Mouse (Mus musculus): ENCODE measurements around the gene Cfap221. TPM values are rescaled to one million over a fixed set of nuclear protein-coding genes. Genes with fewer than 3 reads are reported as not detected.
A peak's percentile ranks its signal among the peaks of the same experiment; 100 is the strongest.

The Cfap221 gene
- polyA plus RNA-seq, 1 experiment from 2014 or later, result 0.11 TPM

DNA sequence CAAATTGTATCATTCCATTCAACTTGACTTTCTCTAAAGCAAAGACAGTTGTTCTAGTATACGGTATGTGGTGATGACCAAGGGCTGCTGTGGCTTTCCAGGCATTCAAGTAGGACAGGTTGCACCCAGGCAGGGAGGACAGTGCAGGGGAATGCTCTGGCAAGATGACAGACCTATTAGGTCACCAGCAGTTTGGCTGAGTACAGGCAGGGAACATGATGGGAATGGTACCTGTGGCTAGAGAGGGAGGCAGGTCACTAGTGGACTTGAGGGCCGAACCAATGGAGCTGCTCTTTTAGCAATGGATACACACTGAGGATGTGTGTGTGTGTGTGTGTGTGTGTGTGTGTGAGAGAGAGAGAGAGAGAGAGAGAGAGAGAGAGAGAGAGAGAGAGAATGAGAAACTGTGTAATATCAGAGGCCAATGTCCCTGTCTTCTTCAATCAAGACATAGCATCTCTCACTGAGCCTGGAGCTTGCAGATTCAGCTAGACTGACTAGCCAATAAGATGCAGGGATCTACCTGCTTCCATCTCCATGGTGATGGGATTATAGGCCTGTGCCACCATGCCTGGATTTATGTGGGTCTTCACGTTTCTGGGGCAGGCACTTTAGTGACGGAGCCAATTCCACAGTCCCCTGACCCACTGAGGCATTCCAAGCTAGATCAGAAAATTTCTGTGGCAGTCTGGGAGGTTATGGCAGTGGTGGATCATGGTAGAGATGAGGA is 65.4 kb downstream of the Cfap221 start:
- Histone ChIP-seq H3K9me3 (ENCODE audit: control insufficient read depth, low read length) (no peaks in the 10 kb centered on the region), H3K4me1 (replicated peaks; ENCODE audit: control insufficient read depth, insufficient read depth) (no peaks in the 10 kb centered on the region), H3K9ac (ENCODE audit: low read length) (no peak overlapping the region), H3K27me3 (ENCODE audit: control insufficient read depth, insufficient read depth, low read length) (no peaks in the 10 kb centered on the region), H3K36me3 (ENCODE audit: control insufficient read depth, insufficient read depth, low read length) (no peaks in the 10 kb centered on the region), H3K27ac (replicated peaks) (no peak overlapping the region), H3K4me3 (ENCODE audit: low read depth, low read length) (no peak overlapping the region), H3K4me2 (replicated peaks; ENCODE audit: low read depth) (no peak overlapping the region)
- ATAC-seq (ENCODE audit: low FRiP score, low TSS enrichment), result no peak
- no peak for DNase-seq (ENCODE audit: low spot score)
- WGBS, result 80% methylated on average over 4 of the region's 4 CpGs
- TF ChIP-seq CTCF (IDR thresholded peaks at IDR 0.05; ENCODE audit: low read depth) (no peak), EP300 (optimal IDR thresholded peaks at IDR 0.05) (no peak)

DNA sequence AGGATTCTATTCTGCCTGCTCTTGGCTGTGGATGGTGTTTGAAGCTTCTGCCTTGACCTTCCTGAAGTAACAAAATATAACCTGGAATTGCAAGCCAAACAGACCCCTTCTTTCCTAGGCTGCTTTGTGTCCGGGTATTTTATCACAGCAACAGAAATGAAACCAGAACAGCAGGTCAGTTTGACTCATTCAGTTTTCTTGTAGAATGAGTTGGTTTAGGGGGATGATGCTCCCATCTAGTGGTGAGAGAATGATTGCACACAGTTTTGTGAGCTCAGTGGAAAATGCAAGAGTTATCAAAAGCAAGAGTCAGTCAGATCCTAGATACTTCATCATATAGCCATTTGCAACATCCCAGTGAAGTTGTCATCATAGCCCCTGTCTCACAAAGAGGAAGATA is 67.3 kb downstream of the Cfap221 start:
- no peaks in the 10 kb centered on the region for H3K36me3 ChIP-seq (ENCODE audit: control insufficient read depth, insufficient read depth, low read length)
- no peak overlapping the region for H3K4me2 ChIP-seq (replicated peaks; ENCODE audit: low read depth)
- H3K27me3 ChIP-seq (ENCODE audit: control insufficient read depth, insufficient read depth, low read length), result no peaks in the 10 kb centered on the region
- H3K9me3 ChIP-seq (ENCODE audit: control insufficient read depth, low read length), result no peaks in the 10 kb centered on the region
- H3K9ac ChIP-seq (ENCODE audit: low read length), result no peak overlapping the region
- 29% methylated on average over 1 of the region's 1 CpGs for WGBS
- no peak overlapping the region for H3K4me3 ChIP-seq (ENCODE audit: low read depth, low read length)
- no peaks in the 10 kb centered on the region for H3K4me1 ChIP-seq (replicated peaks; ENCODE audit: control insufficient read depth, insufficient read depth)
- no peak for ATAC-seq (ENCODE audit: low FRiP score, low TSS enrichment)
- DNase-seq (ENCODE audit: low spot score), result no peak
- H3K27ac ChIP-seq (replicated peaks), result no peak overlapping the region
- TF ChIP-seq EP300 (optimal IDR thresholded peaks at IDR 0.05) (no peak), CTCF (IDR thresholded peaks at IDR 0.05; ENCODE audit: low read depth) (peak; percentile 84)

DNA sequence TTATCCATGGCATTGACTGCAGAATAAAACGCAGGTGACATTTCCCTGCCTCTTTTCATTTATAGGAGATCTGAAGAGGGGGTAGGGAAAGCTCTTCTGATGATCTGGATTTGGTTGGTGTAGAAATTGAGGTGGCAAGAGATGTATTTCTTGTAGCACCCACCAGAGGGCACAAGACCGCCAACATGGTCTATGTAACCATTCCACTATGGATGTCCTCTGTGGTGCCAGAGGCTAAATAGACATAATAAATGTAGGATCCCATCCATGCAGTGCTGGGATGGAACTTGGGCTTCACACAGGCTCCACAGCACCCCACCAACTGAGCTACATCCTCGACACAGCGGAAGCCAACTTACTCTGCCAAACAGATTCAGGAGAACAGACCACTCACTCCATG is 77.7 kb downstream of the Cfap221 start:
- Histone ChIP-seq H3K27ac (replicated peaks) (no peak overlapping the region), H3K4me1 (replicated peaks; ENCODE audit: control insufficient read depth, insufficient read depth) (no peaks in the 10 kb centered on the region), H3K27me3 (ENCODE audit: control insufficient read depth, insufficient read depth, low read length) (no peaks in the 10 kb centered on the region), H3K9ac (ENCODE audit: low read length) (no peak overlapping the region), H3K36me3 (ENCODE audit: control insufficient read depth, insufficient read depth, low read length) (no peaks in the 10 kb centered on the region), H3K4me3 (ENCODE audit: low read depth, low read length) (no peak overlapping the region), H3K4me2 (replicated peaks; ENCODE audit: low read depth) (no peak overlapping the region), H3K9me3 (ENCODE audit: control insufficient read depth, low read length) (no peaks in the 10 kb centered on the region)
- ATAC-seq (ENCODE audit: low FRiP score, low TSS enrichment) (peak; percentile 64), DNase-seq (ENCODE audit: low spot score) (peak; percentile 40)
- 64% methylated on average over 4 of the region's 4 CpGs for WGBS
- no peak for TF ChIP-seq EP300 (optimal IDR thresholded peaks at IDR 0.05)
- peak; percentile 76 for TF ChIP-seq CTCF (IDR thresholded peaks at IDR 0.05; ENCODE audit: low read depth)

DNA sequence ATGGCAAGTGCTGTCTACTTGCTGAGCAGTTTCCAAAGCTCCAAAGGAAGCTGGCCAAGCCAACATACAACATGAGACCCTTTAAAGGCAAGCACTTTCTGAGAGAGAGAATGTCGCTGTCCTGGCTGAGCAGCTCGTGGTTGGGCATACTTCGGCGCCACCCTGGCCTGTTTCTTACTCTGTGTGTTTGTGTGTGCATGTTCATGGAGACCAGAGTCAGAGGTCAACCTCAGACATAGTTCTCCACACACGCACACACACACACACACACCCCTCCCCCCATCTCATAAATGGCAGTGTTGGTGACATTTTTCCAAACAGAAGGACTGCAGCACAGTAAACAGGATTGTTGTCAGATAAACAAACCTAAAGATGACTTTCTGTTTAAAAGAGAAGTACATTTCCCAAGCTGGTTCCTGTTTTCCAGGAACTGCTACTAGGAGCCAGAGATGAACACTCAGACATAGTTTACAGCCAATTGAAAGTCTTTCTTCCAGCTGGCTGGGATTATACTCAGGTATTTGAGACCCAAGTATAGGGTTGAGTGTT is 80.1 kb downstream of the Cfap221 start:
- Histone ChIP-seq H3K36me3 (ENCODE audit: control insufficient read depth, insufficient read depth, low read length) (no peaks in the 10 kb centered on the region), H3K4me2 (replicated peaks; ENCODE audit: low read depth) (no peak overlapping the region), H3K27me3 (ENCODE audit: control insufficient read depth, insufficient read depth, low read length) (no peaks in the 10 kb centered on the region), H3K27ac (replicated peaks) (no peak overlapping the region), H3K9me3 (ENCODE audit: control insufficient read depth, low read length) (no peaks in the 10 kb centered on the region), H3K4me3 (ENCODE audit: low read depth, low read length) (no peak overlapping the region), H3K4me1 (replicated peaks; ENCODE audit: control insufficient read depth, insufficient read depth) (no peaks in the 10 kb centered on the region), H3K9ac (ENCODE audit: low read length) (no peak overlapping the region)
- 62% methylated on average over 5 of the region's 5 CpGs for WGBS
- ATAC-seq (ENCODE audit: low FRiP score, low TSS enrichment) (no peak), DNase-seq (ENCODE audit: low spot score) (no peak)
- TF ChIP-seq EP300 (optimal IDR thresholded peaks at IDR 0.05) (no peak), CTCF (IDR thresholded peaks at IDR 0.05; ENCODE audit: low read depth) (no peak)

DNA sequence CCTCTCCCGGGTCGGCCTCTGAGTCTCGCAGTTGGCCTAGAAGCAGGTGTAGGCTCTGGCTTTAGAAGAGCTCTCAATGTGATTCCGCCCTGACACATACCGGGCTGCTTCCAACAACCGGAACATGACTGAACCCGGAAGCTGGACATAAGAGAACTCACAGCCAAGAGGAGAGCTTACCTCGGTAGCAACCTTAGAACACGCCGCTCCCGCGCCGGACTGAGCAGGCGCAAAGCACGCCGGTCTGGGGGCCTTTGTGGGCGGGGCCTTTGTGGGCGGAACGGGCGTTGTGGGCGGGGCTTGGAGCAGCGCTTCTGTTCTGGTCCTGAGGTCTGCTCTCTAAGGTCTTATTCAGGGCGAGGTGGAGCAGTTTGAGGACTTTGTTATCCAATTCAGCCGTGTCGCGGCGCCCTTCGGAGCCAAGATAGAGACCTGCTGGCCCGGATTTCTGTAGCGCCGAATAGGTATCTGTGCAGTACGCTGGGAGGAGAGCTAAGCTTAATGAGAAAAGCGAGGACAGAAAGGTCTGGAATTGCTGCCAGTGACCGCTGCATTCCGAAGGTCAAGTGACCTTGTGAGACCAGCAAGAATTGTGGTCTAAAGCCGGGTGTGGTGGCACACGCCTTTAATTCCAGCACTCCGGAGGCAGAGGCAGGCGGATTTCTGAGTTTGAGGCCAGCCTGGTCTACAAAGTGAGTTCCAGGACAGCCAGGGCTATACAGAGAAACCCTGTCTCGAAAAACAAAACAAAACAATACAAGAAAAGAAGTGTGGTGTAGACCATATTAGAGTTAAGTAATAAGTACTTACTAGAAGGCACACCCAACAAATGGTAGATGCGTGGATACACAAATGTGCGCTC is 83.8 kb downstream of the Cfap221 start, which contains the start of gene Tmem177:
Gene Tmem177, minus strand, starts transcription at position 256 of the 862 bp plus-strand sequence.
- TF ChIP-seq EP300 (optimal IDR thresholded peaks at IDR 0.05) (no peak), CTCF (IDR thresholded peaks at IDR 0.05; ENCODE audit: low read depth) (no peak)
- H3K4me1 ChIP-seq (replicated peaks; ENCODE audit: control insufficient read depth, insufficient read depth), result no peaks in the 10 kb centered on the region
- peak within 1 kb of the TSS; percentile 58 for H3K27ac ChIP-seq (replicated peaks)
- H3K27me3 ChIP-seq (ENCODE audit: control insufficient read depth, insufficient read depth, low read length), result no peaks in the 10 kb centered on the region
- DNase-seq (ENCODE audit: low spot score), result peak; percentile 98
- H3K4me2 ChIP-seq (replicated peaks; ENCODE audit: low read depth), result peak within 1 kb of the TSS; percentile 62
- H3K36me3 ChIP-seq (ENCODE audit: control insufficient read depth, insufficient read depth, low read length), result peaks cover 7% of the 10 kb centered on the region; the same call in 1 of the 2 replicates
- H3K9ac ChIP-seq (ENCODE audit: low read length), result peak within 1 kb of the TSS; percentile 61
- H3K9me3 ChIP-seq (ENCODE audit: control insufficient read depth, low read length), result no peaks in the 10 kb centered on the region
- peak within 1 kb of the TSS; percentile 46 for H3K4me3 ChIP-seq (ENCODE audit: low read depth, low read length)
- 10% methylated on average over 42 of the region's 42 CpGs for WGBS
- peak; percentile 97 for ATAC-seq (ENCODE audit: low FRiP score, low TSS enrichment)

Measured in stomach, postnatal 0 days (tissue).